Mouse (Mus musculus) kidney, postnatal 36 days (tissue): Measurements from ENCODE around the gene Gm48551.
A peak's percentile ranks its signal among the peaks of the same experiment; 100 is the strongest.

Source experiments
- DNase-seq, 2 experiments: peaks; one replicate each; pipeline ENCODE4 v3.0.0; 2021 to 2022; ENCODE audit warnings: mixed read lengths in 2 of 2

Gene Gm48551

DNA sequence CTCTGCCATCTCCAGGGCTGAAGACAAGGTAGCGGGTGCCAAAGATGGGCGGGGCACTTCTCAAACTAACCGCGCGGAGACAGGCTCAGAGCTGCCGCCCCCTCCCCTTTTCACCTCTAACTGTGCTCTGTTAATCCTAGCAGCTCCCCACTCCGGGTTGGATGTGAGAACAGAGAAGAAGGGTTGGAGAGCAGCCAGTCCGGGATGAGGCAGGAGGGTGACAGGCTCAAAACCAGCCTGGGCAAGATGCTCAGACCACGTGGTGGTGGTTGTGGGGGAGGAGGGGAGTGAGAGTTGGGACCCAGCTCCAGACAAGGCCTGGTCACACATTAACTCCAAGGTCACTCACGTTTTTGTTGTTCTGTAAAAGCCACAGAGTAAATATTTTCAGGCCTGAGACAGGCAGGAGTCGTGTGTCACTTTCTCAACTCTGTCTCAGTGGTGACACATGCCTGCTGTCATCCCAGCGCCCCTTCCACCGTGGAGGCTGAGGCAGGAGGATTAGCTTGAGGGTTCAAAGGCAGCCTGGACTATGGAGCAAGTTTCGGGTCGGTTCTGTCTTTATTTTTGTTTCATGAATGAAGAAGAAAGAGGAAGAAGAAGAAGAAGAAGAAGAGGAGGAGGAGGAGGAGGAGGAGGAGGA lies 47.4 kb downstream of the Gm48551 start:
- peak; percentile 92 to 94 for DNase-seq

DNA sequence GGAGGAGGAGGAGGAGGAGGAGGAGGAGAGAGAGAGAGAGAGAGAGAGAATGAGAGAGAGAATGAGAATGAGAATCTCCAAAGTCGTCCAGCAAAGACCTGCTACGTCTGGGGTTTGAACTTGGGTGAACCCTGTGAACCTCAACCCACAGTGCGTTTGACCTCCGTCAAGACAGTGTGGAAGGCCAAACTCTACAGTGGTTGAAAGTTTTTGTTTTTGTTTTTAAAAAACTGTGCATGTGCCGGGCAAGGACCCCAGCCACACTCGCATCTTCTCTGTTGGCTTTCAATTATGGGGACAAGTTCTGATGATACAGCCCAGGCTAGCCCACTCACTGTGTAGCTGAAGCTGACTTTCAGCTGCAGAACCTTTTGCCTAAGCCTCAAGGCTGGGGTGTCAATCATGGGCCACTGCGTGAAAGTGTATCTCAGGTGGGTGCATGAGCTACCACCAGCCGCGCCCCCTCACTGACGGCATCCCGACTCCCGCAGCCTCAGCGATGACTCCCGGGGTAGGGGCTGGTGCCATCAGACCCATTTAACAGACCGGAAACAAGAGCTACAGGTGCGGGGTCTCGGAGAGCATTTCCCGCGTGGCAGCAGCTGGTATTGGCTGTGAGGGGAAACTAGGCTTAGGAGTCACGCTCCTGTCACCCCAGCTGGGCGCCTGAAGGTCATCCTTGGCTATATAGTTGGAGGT lies 48.1 kb downstream of the Gm48551 start:
- peak in 1 of 2 experiments; percentile 60 for DNase-seq

DNA sequence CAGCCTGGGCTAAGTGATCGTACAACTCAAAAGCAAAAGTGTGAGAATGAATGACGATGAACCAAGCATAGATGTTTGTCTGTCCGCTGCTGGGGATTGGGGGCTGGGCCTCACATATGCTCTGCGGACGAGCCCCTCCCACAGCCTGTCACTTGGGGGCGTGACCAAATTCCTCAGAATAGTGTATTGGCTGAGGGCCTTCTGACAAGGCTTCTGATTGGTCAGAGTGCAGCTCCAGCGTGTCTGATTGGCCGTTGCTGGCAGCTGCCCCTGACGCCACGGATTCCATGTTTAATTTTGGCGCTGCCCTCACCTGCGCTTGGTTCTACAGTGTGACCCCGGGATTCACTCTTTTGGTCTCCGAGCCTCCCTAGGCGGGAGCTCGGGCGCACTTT lies 48.6 kb downstream of the Gm48551 start:
- DNase-seq: peak; percentile 95 to 98

DNA sequence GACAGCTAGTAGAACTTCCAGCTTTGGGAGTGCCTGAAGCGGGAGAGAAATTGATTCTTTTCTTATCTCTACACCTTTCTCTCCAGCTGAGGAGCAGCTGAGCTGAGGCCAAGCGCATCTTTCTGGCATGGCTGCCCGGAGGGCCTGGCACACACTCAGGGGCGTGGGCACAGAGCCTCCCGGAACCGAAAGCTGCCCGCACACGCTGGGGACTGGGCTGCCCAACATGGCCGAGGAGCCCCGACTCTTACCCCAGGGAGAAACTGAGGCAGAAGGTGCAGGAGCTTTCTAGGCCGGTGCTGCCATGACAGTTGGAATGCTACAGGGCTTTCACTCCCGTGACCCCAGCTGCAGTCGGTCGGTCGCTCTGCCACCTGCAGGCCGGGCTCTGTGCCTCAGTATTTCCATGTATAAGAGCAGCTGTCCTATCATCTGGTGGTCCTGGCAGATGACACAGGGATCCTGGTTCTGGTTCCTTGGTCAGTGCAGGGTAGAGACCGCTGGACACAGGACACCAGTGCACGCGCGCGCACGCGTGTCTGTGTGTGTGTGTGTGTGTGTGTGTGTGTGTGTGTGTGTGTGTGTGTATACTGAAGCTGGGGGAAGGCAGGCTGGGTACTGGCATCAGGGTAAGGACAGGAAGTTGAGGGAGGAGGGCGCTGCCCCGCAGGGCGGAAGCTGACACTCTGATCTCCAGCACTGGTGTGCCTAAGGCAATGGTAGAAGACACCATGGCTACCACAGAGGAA lies 49.4 kb downstream of the Gm48551 start:
- peak in 1 of 2 experiments; percentile 47 for DNase-seq

DNA sequence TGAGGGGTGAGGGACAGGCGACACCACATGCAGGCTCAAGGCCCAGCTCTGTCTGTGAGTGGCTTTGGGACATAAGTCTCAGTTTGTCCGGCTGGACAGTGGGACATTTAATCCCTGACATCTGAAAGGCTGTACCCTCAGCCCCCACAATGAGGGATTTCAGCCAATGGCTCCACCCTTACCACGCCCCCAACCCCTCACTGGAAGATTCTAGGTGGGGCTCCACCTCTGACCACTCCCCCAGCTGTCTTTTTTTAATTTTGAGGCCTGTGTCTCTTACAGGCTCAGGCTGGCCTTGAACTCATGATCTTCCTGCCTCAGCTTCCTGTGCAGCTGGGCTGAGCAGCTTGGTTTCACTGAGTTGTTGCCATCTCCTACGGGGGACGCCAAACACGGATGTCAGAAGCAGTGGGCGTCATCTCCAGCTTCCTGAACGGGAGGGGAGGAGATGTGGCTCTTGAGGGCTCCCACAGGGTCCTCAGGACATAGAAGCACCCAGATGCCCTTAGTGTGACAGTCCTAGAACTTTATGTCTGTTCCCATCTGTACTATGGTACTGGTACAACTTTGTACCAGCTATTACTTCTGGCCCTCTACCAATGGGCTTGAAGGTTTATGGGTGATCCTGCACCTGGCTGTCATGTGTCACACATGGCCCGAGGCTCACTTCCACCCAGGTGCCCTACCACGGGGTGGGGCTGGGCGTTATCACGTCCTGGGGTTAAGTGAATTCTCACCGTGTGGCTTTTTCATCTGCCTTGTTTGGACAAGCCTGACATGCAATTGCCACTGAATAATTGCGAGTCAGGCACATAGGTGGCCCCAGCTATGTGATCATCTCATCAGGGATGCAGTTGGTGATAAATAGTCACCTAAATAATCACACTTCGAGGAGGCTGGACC lies 50.3 kb downstream of the Gm48551 start:
- peak in 1 of 2 experiments; percentile 40 for DNase-seq

DNA sequence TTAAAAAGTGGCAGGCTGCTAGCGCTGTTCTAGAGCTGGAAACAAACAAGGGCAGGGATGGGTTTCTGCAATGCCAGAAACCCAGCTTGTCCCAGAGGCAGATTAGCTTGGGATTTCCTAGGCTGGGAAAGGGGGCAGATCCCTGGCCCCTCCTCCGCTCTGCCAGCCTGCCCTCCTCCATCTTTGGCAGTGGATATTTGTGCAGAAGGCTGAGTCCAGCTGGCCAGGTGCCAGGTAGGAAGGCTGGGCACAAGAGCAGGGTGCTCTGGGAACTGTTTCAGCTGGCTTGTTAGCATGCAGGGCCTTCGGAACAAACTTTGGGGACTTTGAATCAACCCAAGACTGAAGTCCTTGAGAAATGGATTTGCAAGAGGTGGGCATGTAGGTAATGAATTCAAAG lies 51.2 kb downstream of the Gm48551 start:
- peak; percentile 95 to 96 for DNase-seq

DNA sequence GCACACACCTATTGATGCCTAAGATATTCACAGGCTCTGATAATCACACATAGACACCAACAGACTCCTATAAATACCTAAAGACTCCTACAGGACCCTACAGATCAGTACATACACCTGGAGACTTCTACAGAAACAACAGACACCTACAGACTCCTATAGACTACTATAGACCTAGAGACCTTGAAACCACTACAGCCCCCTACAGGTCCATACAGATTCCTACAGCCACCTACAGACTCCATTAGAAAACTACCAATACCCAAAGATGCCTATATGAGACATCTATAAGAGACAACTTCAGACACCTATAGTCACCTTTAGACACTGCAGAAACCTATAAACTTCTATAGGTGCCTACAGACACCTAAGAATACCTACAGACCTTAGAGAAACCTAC lies 56.8 kb downstream of the Gm48551 start:
- no peak for DNase-seq
